Mouse (Mus musculus) embryo, embryonic 11 days (tissue): ENCODE results near the gene Myo1g.

Source experiments
- DNase-seq: peaks from one replicate; pipeline ENCODE4 v3.0.0-alpha.2; 2015

The Myo1g gene

GRCm38 (mm10) chr11:6520507-6521173, at the start of gene Myo1g:
Gene Myo1g (minus strand): TSS chr11:6520965.
- DNase-seq: no peak

DNA sequence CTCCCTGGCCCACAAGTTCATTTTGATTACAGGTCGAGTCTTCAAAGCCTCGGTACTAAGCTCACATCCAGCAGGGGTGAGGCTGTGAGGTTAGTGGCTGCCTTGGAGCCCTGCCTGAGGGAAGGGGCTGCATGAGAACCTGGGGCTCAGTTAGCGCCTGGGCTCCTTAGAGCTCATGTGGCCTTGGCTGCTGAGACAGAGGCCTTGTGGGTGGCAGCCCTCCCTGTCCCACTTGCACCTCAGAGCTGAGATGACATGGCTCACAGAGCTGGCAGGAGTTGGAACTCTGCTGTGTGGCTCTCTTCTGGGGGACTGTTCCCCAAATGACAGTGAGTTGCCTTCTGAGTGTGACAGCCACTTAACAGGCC, 48.6 kb upstream of the Myo1g start:
- no peak for DNase-seq

DNA sequence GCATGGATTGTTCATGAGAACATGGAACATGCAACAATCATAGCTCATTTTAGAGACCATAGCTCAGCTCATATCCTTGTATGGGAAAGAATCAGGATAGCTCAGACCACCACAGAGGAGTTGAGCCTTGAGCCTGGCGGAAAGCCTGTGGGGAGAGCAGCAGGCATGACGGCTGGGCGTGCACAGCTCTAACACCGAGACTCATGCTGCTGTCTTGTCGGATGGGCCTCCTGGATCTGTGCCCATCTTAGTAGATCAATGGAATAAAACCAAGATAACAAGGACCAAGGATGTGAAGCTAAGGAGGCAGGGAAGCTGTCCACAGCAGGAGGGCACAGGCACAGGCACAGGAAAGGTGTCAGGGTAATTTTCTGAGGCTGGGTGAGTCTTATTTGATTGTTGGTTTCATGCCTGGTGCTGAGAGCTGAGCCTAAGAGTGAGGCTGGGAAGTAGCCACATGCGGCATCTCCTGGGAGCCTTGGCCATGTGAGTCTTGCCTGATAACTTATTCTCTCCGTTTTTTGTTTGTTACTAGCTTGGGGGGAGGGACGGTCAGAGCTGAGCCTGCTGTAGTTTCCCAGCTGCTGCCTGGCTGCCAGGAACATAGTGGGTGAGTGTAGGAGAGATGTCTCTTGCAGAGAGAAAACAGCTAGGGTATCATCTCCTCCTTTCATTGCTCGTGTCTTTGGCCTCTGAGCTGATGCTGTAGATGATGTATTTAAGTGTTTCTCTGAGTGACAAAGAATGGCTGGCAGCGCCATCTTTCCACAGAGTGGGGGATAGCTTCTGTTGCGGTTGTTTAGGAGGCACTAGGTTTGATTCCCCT, 48.0 kb upstream of the Myo1g start:
- DNase-seq: no peak

DNA sequence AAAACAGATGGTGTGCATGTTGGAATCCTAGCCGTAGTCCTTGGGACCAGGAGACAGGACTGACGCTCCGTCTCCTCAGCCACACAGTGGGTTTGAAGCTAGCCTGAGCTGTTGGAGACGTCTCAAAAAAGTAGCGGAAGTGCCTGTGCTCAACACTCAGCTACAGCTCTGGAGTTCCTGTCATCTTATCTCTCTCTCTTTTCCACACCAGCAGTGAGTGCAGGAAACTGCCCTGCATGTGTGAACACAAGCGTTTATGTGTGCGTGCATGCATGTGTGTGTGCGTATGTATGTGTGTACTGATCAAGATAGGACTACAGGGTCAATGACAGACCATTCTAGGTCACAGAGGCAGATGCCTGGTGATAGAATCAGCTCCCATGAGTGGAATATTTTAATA, 47.2 kb upstream of the Myo1g start:
- no peak for DNase-seq

DNA sequence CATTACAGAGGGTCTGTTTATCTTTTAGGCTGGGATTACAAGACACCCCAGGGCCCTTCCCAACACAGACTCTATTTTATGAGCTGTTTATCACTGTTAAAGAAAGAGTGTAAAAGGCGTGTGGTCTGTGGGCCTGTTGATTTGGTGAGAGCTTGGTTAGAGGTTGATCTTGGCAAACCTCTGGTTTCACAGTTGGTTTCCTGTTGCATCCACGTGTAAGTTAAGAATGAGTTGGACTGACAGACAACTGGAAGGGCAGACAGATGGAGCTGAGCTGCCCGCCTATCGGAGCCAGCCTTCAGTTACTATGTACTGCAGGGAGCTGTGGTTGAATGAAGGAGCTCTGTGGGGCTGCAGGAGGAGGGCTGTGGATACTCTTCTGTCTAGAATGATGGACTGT, 45.7 kb upstream of the Myo1g start:
- DNase-seq: no peak

DNA sequence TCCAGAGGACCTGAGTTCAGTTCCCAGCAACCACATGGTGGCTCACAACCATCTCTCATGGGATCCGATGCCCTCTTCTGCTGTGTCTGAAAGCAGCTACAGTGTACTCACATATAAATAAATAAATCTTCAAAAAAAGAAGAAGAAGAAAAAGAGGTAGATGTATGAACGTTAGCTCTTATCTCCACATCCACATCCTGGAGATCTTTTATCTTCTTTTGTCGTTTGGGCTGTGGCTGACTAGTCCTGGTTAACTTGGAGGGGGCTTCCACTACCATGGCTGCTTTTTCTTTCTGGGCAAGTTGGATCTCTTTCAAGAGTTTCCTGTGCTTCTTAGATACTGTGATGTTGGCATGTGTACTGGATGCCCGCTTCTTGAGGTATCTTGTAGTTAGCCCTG, 42.4 kb upstream of the Myo1g start:
- no peak for DNase-seq

GRCm38 (mm10) chr11:6562359-6562758, 41.6 kb upstream of the Myo1g start:
- DNase-seq: no peak

- no peak for DNase-seq
These were observed 40.7 kb upstream of the Myo1g start for GRCm38 (mm10) chr11:6561474-6561873.

GRCm38 (mm10) chr11:6560655-6561360, 40.0 kb upstream of the Myo1g start:
- no peak for DNase-seq

GRCm38 (mm10) chr11:6559996-6560395, 39.2 kb upstream of the Myo1g start:
- DNase-seq: no peak

DNA sequence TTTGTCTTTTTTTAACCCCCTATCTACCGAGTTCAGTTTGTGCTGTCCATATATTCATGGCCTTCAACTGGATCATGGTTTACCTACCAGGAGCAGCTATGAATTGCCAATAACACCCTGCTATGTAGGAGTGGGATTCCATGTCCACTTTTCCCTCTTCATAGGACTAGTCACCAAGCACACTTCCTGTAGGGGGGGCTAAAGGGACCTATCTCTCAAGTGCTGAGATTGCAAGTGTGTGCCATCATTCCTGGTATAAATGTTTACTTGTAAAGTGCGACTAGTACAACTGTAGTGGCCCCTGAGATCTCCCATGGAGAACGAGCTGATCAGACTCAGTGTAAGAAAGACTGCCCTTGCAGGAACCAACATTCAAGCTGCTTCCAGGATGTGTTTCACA, 37.5 kb upstream of the Myo1g start:
- DNase-seq: no peak

- no peak for DNase-seq
These were observed 29.4 kb upstream of the Myo1g start for GRCm38 (mm10) chr11:6550201-6550600.

- no peak for DNase-seq
These were observed 29.0 kb upstream of the Myo1g start for GRCm38 (mm10) chr11:6549770-6550169.

GRCm38 (mm10) chr11:6547696-6548325, 27.0 kb upstream of the Myo1g start:
- DNase-seq: no peak

- peak; percentile 83 for DNase-seq
These were observed 26.4 kb upstream of the Myo1g start for GRCm38 (mm10) chr11:6547037-6547680.

DNA sequence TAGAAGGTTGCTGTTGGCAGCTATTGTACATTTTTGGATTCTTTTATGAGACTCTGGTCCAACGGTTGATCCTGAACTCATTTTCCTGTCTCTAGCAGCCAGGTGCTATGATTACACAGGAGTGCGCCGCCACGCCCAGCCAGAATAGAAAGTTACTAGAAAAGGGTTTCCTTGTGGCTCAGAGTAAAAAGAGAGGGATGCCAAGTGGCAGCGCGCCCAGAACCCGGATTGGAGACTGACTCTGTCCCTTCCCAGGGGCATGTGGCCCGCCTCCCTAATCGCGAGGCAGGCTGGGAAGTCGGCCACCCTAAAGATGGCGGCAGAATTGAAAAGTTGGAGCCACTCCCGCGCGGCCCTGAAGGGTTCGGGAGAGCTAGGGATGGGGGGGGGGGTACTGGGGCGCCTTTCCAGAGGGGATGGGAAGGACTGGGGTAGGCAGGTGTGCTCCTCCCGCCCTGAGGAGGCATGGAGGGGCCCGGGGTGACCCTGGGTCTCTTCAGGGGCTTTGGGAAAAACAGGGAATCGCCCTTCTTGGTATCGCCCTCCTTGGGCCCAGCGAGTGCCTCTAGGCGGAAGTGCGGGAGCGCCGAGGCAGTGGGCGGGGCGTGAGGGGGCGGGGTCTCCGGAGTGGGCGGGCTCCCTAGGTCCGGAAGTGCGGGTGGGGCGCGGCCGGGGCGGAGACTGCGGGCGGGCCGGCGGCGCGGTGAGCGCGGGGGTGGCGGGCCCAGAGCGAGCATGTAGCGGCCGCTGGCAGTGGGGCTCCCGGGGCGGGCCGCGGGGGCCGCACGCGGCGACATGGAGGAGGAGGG, 25.6 kb upstream of the Myo1g start, which contains the start of gene Ccm2:
Gene Ccm2 (plus strand): TSS at position 683 of the 809 bp plus-strand sequence.
- DNase-seq: peak; percentile 95

DNA sequence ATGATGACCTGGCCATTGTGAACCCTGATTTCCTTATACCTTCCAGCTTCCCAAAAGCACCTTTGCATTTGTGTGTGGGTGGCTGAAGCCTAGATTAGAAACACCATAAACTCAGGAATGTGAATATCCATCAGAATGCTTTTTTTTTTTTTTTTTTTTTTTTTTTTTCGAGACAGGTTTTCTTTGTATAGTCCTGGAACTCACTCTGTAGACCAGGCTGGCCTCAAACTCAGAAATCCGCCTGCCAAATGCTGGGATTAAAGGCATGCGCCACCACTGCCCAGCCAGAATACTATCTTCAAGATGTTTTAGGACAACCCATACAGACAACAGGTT, 25.1 kb upstream of the Myo1g start:
- no peak for DNase-seq

GRCm38 (mm10) chr11:6545186-6545856, 24.6 kb upstream of the Myo1g start:
- DNase-seq: no peak

DNA sequence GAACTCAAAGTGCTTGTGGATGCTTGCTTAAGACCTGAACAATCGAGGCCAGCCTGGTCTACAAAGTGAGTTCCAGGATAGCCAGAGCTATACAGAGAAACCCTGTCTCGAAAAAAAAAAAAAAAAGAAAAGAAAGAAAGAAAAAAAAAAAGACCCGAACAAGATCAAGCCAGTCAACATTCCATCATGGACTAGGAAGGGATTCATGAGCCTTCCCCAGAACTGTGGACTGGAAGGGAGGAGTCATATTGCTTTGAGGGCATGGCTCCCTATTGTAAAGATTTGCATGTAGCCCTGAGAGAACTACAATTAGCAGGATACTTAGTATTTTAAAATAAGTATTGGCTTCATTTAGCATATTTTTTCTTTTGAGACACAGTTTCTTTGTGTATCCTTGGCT, 23.9 kb upstream of the Myo1g start:
- no peak for DNase-seq

GRCm38 (mm10) chr11:6530746-6531145, 10.0 kb upstream of the Myo1g start:
- no peak for DNase-seq

DNA sequence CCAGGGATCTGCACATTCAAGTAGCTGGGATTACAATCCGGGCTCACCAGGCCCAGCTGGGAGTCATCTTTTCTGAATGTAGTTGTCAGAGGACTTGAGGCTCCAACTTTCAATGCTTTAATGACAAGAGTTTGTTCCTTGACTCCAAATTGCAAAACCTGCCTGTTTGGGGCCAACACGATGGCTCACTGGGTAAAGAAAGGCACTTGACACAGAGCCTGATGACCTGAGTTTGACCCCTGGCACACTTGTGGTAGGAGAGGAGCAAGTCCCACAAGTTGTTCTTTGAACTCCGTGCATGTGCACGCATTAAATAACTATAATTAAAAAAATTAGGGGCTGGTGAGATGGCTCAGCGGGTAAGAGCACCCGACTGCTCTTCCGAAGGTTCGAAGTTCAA, 9.2 kb upstream of the Myo1g start:
- no peak for DNase-seq
